Mouse (Mus musculus): ENCODE data around the gene Psma6. TPM values are rescaled to one million over a fixed set of nuclear protein-coding genes. Genes with fewer than 3 reads are reported as not detected.
"Not testable (repeated sequence)": the region's sequence is repeated elsewhere in the genome, so short reads cannot be mapped to it uniquely, and the experiment has no call there.

Psma6 gene
- polyA plus RNA-seq, 1 experiment from 2014 or later = 417 TPM

DNA sequence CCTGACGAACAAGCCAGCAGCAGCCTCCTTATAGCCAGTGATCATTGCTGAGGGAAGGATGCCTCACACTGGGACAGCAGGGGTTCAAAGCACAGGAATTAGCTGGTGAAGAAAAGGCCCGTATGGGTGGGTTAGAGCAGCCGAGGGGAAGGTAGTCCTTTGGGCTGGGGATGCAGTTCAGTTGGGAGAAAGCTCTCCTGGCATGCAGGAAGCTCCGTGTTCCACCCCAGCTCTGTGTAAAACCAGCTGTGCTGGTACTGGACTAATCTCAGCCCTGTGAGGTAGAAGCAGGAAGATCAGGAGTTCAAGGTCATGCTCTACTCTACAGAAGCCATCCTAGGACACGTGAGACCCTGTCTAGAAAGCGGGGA, 6.4 kb upstream of the Psma6 start:
- no peak overlapping the region for H3K9ac ChIP-seq
- H3K4me2 ChIP-seq (replicated peaks) = no peak overlapping the region
- H3K27me3 ChIP-seq (replicated peaks) = no peaks in the 10 kb centered on the region
- H3K27ac ChIP-seq = no peak overlapping the region
- no peak for ATAC-seq (ENCODE audit: low FRiP score, low read depth)
- 0 out of 2 replicates have a peak, but pooled peaks cover 5% of the 10 kb centered on the region for H3K36me3 ChIP-seq
- H3K4me3 ChIP-seq = no peak overlapping the region
- H3K9me3 ChIP-seq = no peaks in the 10 kb centered on the region
- no peaks in the 10 kb centered on the region for H3K4me1 ChIP-seq
- 69% methylated on average over 6 of the region's 6 CpGs for WGBS

DNA sequence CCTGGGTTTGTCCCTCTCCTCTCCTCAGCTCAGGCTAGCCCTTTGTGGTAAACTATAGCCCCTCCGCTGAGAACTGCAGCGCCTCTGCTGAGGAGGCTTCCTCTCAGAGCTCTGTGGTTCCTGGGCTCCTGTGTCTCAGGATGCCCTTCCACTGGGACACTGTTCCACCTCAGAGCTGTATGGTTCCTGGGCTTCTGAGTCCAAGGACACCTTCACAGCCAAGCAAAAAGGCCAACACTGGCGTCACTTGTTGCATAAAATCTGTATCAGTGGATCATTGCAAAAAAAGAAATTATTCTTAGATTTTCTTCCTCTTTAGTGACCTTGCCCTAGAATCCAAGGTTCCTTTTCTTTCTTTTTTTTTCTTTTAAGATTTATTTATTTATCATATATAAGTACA, 804 bp downstream of the Psma6 start:
- 90% methylated on average over 3 of the region's 3 CpGs for WGBS
- H3K4me3 ChIP-seq = no peak overlapping the region

DNA sequence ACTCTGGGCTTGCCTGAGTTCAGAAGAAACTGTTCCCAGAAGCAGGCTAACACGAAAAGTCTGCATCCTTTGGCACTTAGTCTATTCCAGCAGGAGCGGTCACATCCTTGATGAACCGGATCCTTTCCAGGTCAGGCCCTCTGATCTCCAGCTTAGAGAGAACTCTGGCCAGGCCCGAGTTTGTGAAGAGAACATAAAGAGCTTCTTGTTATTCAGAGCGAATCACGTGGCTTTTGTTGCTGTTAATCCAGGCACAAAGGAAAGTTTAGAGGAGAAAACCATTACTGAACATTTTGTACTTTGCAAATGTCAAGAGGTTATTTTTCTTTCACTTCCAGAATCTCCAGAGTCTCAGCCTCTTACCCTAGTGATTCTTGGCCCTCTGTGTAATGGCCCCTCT, 1.9 kb downstream of the Psma6 start:
- H3K9ac ChIP-seq = no peak overlapping the region
- no peaks in the 10 kb centered on the region for H3K9me3 ChIP-seq
- 0 out of 2 replicates have a peak, but pooled peaks cover 7% of the 10 kb centered on the region for H3K36me3 ChIP-seq
- no peak overlapping the region for H3K4me3 ChIP-seq
- H3K27me3 ChIP-seq (replicated peaks) = no peaks in the 10 kb centered on the region
- ATAC-seq (ENCODE audit: low FRiP score, low read depth) = no peak
- H3K4me2 ChIP-seq (replicated peaks) = no peak overlapping the region
- 0 out of 2 replicates have a peak, but pooled peaks cover 4% of the 10 kb centered on the region for H3K4me1 ChIP-seq
- H3K27ac ChIP-seq = no peak overlapping the region
- 34% methylated on average over 6 of the region's 6 CpGs for WGBS

More for the DNA sequence above, 804 bp downstream of the Psma6 start:
- no peak for ATAC-seq (ENCODE audit: low FRiP score, low read depth)
- Histone ChIP-seq H3K4me1 (0 out of 2 replicates have a peak, but pooled peaks cover 4% of the 10 kb centered on the region), H3K4me2 (replicated peaks) (no peak overlapping the region), H3K9ac (no peak overlapping the region), H3K27me3 (replicated peaks) (no peaks in the 10 kb centered on the region), H3K27ac (no peak overlapping the region), H3K36me3 (0 out of 2 replicates have a peak, but pooled peaks cover 7% of the 10 kb centered on the region), H3K9me3 (no peaks in the 10 kb centered on the region)

DNA sequence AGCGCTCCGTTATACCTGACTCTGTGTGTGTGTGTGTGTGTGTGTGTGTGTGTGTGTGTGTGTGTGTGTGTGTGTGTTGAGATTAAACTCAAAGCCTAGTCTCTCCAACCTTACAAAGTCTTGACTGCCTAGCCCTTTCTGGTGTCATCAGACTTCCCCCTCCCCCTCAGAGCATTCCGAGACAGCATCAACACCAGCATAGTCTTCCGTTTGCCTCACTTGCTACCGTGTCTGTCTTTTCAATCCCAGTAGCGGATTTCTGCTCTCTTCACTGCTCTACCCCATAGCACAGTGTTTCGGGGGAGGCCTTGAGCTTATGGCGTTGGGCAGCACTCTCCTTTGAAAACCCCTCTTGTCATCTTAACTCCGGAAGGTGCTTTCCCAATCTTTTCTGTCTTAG, 2.4 kb downstream of the Psma6 start:
- no peak overlapping the region for H3K27ac ChIP-seq
- no peak overlapping the region for H3K4me2 ChIP-seq (replicated peaks)
- H3K4me3 ChIP-seq = no peak overlapping the region
- no peak for ATAC-seq (ENCODE audit: low FRiP score, low read depth)
- H3K27me3 ChIP-seq (replicated peaks) = no peaks in the 10 kb centered on the region
- no peaks in the 10 kb centered on the region for H3K9me3 ChIP-seq
- H3K36me3 ChIP-seq = 0 out of 2 replicates have a peak, but pooled peaks cover 7% of the 10 kb centered on the region
- H3K9ac ChIP-seq = no peak overlapping the region
- WGBS = 72% methylated on average over 9 of the region's 9 CpGs
- H3K4me1 ChIP-seq = 0 out of 2 replicates have a peak, but pooled peaks cover 4% of the 10 kb centered on the region

DNA sequence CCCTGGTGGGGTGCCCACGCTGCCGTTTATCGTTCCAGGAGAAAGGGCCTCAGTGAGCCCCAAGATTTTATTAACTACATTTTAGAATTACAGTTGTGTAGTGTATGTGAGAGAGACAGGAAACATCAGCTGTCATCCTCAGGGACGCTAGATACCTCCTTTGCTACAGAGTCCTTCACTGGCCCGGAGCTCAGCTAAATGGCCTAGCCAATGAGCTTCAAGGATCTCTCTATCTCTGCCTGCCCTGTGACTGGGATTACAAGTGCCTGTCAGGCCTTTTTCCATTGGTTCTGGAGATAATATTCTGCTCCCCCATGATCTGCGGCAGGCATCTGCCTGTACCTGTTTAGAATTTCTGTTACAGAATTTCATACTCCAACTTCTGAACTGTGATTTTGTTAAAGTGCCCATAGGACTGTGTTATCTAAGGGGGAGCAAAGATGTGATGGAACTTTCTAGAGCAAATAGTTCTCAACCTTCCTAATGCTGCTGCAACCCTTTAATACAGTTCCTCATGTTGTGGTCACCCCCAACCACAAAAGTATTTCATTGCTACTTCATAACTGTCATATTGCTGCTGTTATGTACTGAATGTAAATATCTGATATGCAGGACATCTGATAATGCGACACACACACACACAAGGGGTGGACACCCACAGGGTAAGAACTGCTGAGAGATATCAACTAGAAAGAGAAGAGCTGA, 3.2 kb downstream of the Psma6 start:
- Histone ChIP-seq H3K4me2 (replicated peaks) (no peak overlapping the region), H3K27me3 (replicated peaks) (no peaks in the 10 kb centered on the region), H3K36me3 (0 out of 2 replicates have a peak, but pooled peaks cover 4% of the 10 kb centered on the region), H3K9me3 (no peaks in the 10 kb centered on the region), H3K27ac (no peak overlapping the region), H3K4me1 (0 out of 2 replicates have a peak, but pooled peaks cover 4% of the 10 kb centered on the region), H3K9ac (no peak overlapping the region), H3K4me3 (no peak overlapping the region)
- 82% methylated on average over 7 of the region's 7 CpGs for WGBS
- no peak for ATAC-seq (ENCODE audit: low FRiP score, low read depth)

DNA sequence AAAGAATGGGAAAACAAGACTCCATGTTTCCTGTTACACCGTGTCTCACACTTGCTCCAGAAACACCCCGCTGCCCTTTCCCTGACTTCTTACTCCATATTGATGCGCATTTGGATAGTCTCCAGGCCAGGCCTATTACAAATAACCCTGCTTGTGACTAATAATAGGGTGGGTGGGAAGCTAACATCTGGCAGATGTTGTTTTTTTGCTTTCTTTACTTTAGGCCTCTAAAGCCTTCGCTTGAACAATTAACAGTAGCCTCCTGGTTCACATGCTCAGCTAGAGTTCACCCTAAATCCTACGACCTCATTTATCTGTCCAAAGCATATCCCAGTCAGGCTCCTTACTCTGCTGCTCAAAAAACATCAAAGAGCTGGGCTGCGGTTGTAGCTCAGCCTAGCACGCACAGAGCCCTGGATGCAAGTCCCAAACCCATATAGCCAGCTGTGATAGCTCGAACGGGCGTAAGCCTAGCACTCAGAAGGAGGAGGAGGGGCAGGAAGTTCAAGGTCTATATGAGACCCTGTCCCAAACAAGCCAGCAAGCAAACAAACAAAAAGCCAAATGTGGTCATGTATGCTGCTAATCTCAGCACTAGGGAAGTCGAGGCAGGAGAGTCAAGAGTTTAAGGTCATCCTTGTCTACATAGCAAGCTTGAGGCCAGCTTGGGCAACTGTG, 3.9 kb downstream of the Psma6 start:
- Histone ChIP-seq H3K4me1 (0 out of 2 replicates have a peak, but pooled peaks cover 4% of the 10 kb centered on the region), H3K9me3 (no peaks in the 10 kb centered on the region), H3K9ac (no peak overlapping the region), H3K27ac (no peak overlapping the region), H3K4me3 (no peak overlapping the region), H3K27me3 (replicated peaks) (no peaks in the 10 kb centered on the region), H3K36me3 (no peaks in the 10 kb centered on the region), H3K4me2 (replicated peaks) (no peak overlapping the region)
- ATAC-seq (ENCODE audit: low FRiP score, low read depth) = no peak
- 65% methylated on average over 11 of the region's 11 CpGs for WGBS

DNA sequence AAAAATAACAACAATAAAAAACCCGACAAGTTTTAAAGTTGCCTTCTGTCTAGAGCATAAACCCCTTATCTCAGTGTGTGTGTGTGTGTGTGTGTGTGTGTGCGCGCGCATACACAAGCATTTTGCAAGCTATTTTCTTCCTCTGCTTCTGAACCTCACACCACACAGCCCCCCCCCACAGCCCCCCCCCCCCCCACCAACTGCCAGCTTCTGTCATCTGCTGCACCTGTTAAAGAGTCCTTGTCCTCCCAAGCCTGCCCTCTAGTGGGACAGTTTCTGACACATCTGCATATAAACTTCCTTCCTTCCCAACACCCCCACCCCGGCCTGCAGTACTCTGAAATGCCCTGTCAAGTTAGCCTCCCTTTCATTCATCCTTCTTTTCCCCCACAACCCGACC, 4.5 kb downstream of the Psma6 start:
- H3K36me3 ChIP-seq = no peaks in the 10 kb centered on the region
- H3K27ac ChIP-seq = no peak overlapping the region
- 0 out of 2 replicates have a peak, but pooled peaks cover 4% of the 10 kb centered on the region for H3K4me1 ChIP-seq
- no peaks in the 10 kb centered on the region for H3K9me3 ChIP-seq
- no peak overlapping the region for H3K4me2 ChIP-seq (replicated peaks)
- no peak for ATAC-seq (ENCODE audit: low FRiP score, low read depth)
- H3K9ac ChIP-seq = no peak overlapping the region
- no peaks in the 10 kb centered on the region for H3K27me3 ChIP-seq (replicated peaks)
- H3K4me3 ChIP-seq = no peak overlapping the region
- 71% methylated on average over 6 of the region's 6 CpGs for WGBS

DNA sequence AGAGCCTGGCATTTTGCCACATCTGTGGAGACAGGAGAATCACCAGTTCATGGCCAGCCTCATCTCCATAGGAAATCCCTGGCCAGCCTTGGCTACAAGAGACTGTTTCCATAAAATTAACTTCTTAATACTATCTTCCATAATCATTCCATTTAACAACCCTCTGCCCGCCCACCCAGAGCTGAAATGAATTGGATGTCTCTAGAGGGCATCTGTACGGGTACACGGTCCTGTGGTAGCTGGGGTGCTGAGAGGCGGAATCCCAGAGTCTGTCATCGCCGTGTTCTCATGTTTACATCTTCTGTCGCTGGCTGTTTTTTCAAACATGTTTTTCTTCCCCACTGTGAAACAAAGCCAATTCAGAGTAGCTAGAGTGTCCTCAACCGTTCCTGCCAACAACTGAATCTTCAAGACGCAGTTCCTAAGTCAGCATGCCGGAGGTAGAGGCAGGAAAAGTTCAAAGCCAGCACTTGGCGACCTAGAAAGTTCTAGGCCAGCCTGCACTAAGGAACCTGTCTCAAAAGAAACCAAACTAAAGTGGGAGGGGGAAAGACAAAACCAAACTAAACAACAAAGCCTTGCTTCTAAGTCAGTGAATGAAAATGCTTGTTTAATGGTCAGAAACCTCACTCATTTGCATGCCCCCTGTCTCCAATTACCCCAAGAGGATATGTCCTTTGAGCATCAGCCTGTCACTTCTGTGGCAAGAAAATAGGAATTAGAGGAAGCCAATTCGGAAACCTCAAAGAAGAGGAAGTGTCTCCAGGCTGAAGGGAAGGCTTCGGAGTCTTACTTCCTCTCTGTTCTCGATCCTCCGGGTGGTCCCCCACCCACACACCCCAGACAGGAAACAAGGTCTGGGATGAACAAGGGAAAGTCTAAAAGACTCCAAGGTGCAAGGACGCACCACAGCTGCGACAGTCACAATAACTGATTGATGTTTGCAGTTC, 5.4 kb downstream of the Psma6 start:
- WGBS = 83% methylated on average over 17 of the region's 17 CpGs
- Histone ChIP-seq H3K9ac (no peak overlapping the region), H3K4me1 (0 out of 2 replicates have a peak, but pooled peaks cover 4% of the 10 kb centered on the region), H3K9me3 (no peaks in the 10 kb centered on the region), H3K4me2 (replicated peaks) (no peak overlapping the region), H3K4me3 (no peak overlapping the region), H3K36me3 (no peaks in the 10 kb centered on the region), H3K27me3 (replicated peaks) (no peaks in the 10 kb centered on the region), H3K27ac (no peak overlapping the region)
- no peak for ATAC-seq (ENCODE audit: low FRiP score, low read depth)

DNA sequence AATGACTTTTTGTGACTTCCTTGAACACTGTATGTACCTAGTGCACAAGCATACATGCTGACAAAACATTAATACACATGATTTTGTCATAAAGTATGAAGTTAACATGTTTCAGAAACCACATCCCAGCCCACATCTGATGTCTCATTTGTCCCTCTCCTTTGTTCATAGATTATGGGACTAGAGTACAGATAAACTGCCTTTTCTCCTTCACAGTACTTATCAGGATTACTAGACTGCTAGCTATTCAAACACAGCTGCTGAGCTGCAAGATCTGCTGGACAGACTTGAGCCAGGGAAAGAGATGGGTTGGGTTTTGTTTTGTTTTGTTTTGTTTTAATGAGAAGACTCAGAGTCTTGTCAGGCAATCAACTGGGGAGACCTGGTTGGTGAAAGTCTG, 8.1 kb downstream of the Psma6 start:
- H3K4me3 ChIP-seq = no peak overlapping the region
- H3K9ac ChIP-seq = no peak overlapping the region
- no peaks in the 10 kb centered on the region for H3K36me3 ChIP-seq
- H3K9me3 ChIP-seq = no peaks in the 10 kb centered on the region
- no peak for ATAC-seq (ENCODE audit: low FRiP score, low read depth)
- no peak overlapping the region for H3K27ac ChIP-seq
- no peaks in the 10 kb centered on the region for H3K27me3 ChIP-seq (replicated peaks)
- H3K4me2 ChIP-seq (replicated peaks) = no peak overlapping the region
- 0 out of 2 replicates have a peak, but pooled peaks cover 4% of the 10 kb centered on the region for H3K4me1 ChIP-seq

DNA sequence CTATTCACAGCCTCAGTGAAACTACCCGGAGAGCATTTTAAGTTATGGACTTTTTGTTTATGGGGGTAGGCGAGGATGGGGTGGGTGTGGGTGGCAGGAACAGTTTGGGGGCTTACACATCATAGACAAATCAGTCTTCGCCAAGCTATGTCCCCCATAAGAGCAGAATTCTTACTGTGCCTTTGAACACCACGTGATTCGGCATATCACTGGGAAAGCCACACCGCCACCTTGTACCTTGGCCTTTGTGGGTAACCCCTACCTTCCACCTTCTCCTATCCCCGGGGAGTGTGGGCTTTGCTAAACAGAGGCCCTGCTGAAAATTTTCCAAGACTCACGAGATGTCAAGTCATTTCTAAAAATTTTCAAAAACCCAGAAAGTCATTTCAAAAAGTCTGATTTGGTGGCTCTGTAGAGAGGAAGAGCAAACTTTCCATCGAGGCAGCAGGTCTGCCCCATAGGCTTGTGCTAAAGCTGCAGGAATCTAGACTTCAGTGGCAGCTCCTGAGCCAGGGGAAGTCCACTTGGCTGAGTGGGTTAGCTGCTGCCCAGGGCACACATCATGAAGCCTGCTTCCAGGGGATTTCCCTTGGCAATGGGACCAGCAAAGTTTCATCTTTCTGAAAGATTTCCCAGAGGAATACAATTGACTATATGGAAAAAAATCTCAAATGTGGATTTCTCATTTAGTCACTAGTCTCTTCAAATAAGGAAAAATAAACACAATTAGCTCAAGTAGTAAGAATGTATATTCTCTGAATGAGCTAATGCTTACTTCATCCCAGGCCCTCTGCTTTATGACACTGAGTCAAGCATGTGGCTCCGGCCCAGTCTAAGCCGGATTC, 8.9 kb downstream of the Psma6 start:
- H3K9ac ChIP-seq = no peak overlapping the region

DNA sequence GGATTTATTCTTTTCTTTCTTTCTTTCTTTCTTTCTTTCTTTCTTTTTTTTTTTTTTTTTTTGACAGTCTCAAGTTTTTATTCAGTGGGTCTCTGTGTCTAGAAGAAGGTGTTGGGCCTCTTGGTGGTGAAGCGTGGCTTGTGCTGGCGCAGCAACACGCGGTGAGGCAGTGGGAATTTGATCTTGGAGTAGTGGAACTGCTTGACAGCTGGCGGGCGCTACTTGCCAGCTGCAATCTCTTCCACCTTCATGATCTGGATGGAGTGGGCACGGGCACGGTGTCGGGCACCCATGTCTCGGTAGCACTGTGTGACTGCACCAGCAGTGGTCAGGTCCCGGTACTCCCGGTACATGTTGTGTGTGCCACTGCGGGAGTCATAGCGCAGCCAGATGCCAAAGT, 11.6 kb downstream of the Psma6 start:
- 92% methylated on average over 14 of the region's 14 CpGs for WGBS
- not testable (repeated sequence) for H3K9ac ChIP-seq; ATAC-seq (ENCODE audit: low FRiP score, low read depth); H3K9me3 ChIP-seq; H3K4me2 ChIP-seq (replicated peaks); H3K4me3 ChIP-seq; H3K27ac ChIP-seq; H3K36me3 ChIP-seq; H3K27me3 ChIP-seq (replicated peaks)
- H3K4me1 ChIP-seq = peaks cover 10% of the 10 kb centered on the region

More for the DNA sequence above, 8.9 kb downstream of the Psma6 start:
- no peak overlapping the region for H3K4me3 ChIP-seq
- ATAC-seq (ENCODE audit: low FRiP score, low read depth) = no peak
- WGBS = 89% methylated on average over 11 of the region's 11 CpGs
- no peak overlapping the region for H3K4me2 ChIP-seq (replicated peaks)
- H3K27me3 ChIP-seq (replicated peaks) = no peaks in the 10 kb centered on the region
- no peaks in the 10 kb centered on the region for H3K4me1 ChIP-seq
- H3K36me3 ChIP-seq = no peaks in the 10 kb centered on the region
- no peak overlapping the region for H3K27ac ChIP-seq
- H3K9me3 ChIP-seq = no peaks in the 10 kb centered on the region

Data from neural tube, embryonic 12.5 days (tissue).